Mouse (Mus musculus) liver, embryonic 14.5 days (tissue): ENCODE results near the gene Lmntd2.

ENCODE experiments used
- CTCF ChIP-seq: IDR thresholded peaks from 2 replicates; pipeline ENCODE4 v1.5.1; 2016; ENCODE audit warnings: antibody characterized with exemption, low read depth, control low read depth
- EP300 ChIP-seq: IDR thresholded peaks from 2 replicates; pipeline ENCODE4 v1.6.1; 2016; ENCODE audit warnings: antibody characterized with exemption, low read depth

DNA sequence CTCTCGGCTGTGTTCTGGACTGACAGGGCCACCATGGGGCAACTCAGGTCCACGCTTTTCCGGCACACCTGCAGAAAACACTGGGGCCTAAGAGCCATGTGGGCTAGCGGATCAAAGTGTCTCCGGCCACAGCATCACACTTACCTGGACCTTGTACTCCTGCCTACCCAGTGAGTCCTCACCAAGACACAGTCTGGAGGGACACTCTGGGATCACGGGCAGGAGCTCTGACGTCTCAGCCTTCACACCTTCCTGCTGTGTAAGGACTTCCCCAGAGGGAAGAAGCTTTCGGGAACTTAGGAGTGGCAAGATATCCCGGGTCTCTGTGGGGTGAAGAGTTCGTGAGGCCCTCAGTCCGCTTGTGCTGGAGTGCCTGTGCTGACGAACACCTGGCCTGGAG is 3.7 kb downstream of the Lmntd2 start:
- no peak for TF ChIP-seq CTCF
- no peak for TF ChIP-seq EP300
